Comparison of ENCODE assay signal across 8 mouse cellular contexts in genomic region chr12:28589090-28589868, GRCm38 (mm10). TPM values are rescaled to one million over a fixed set of nuclear protein-coding genes. Genes with fewer than 3 reads are reported as not detected.
DNase-seq lines count a peak whose midpoint lies in the region; ATAC-seq lines count a peak whose summit lies in the region.

No protein-coding gene starts in this region.

- intact Hi-C loops in heart, postnatal 10 days (cut with DNase I), result loop anchor here (1.0 to 5.0 kb wide), 3 partner anchors 110 to 1294 kb away; no protein-coding TSS in a partner anchor

- H3K4me1 ChIP-seq in forebrain, embryonic 14.5 days (ENCODE audit: control insufficient read depth, insufficient read depth, low read length), result peaks cover 5% of the 10 kb centered on the region
- H3K4me1 ChIP-seq in liver, embryonic 16.5 days (ENCODE audit: control insufficient read depth, low read depth, low read length), result no peaks in the 10 kb centered on the region
- peaks cover 35% of the 10 kb centered on the region for H3K4me1 ChIP-seq in neural tube, embryonic 15.5 days

- 9% methylated on average over 24 of the region's 24 CpGs for WGBS in forebrain, embryonic 14.5 days
- WGBS in large intestine, adult 2 months, result 9% methylated on average over 24 of the region's 24 CpGs
- 10% methylated on average over 24 of the region's 24 CpGs for WGBS in liver, embryonic 16.5 days (ENCODE audit: insufficient replicate concordance)
- 9% methylated on average over 24 of the region's 24 CpGs for WGBS in neural tube, embryonic 15.5 days

- H3K9ac ChIP-seq in forebrain, embryonic 14.5 days (ENCODE audit: low read length), result peak overlapping the region; percentile 67
- no peak overlapping the region for H3K9ac ChIP-seq in liver, embryonic 16.5 days (ENCODE audit: low read depth, low read length)
- peak overlapping the region; percentile 38 for H3K9ac ChIP-seq in neural tube, embryonic 15.5 days (replicated peaks)

- peak overlapping the region; percentile 39 for H3K4me3 ChIP-seq in forebrain, embryonic 14.5 days (ENCODE audit: low read depth, low read length)
- peak overlapping the region; percentile 36; the same call in 1 of the 2 replicates for H3K4me3 ChIP-seq in liver, embryonic 16.5 days (ENCODE audit: low read depth, low read length)
- H3K4me3 ChIP-seq in neural tube, embryonic 15.5 days (replicated peaks), result peak overlapping the region; percentile 38

- no peaks in the 10 kb centered on the region for H3K9me3 ChIP-seq in forebrain, embryonic 14.5 days (replicated peaks; ENCODE audit: control insufficient read depth, low read length)
- H3K9me3 ChIP-seq in liver, embryonic 16.5 days (replicated peaks; ENCODE audit: control insufficient read depth, low read length), result no peaks in the 10 kb centered on the region
- H3K9me3 ChIP-seq in neural tube, embryonic 15.5 days (replicated peaks), result no peaks in the 10 kb centered on the region

- no peaks in the 10 kb centered on the region; the same call in 1 of the 2 replicates for H3K27me3 ChIP-seq in forebrain, embryonic 14.5 days (replicated peaks; ENCODE audit: control insufficient read depth, insufficient read depth, low read length)
- H3K27me3 ChIP-seq in liver, embryonic 16.5 days (ENCODE audit: control insufficient read depth, insufficient read depth, low read depth, low read length), result no peaks in the 10 kb centered on the region; the same call in 1 of the 2 replicates
- H3K27me3 ChIP-seq in neural tube, embryonic 15.5 days (replicated peaks), result no peaks in the 10 kb centered on the region

- H3K4me2 ChIP-seq in forebrain, embryonic 14.5 days (ENCODE audit: low read length), result peak overlapping the region; percentile 69
- H3K4me2 ChIP-seq in liver, embryonic 16.5 days (ENCODE audit: low read depth, low read length), result peak overlapping the region; percentile 51
- H3K4me2 ChIP-seq in neural tube, embryonic 15.5 days, result peak overlapping the region; percentile 61

- ATAC-seq in forebrain, embryonic 14.5 days, result peak; percentile 92
- peak; percentile 78 for ATAC-seq in liver, embryonic 16.5 days (ENCODE audit: low read depth)
- ATAC-seq in neural tube, embryonic 15.5 days (ENCODE audit: low FRiP score), result peak; percentile 93

- peak overlapping the region; percentile 46; the same call in 1 of the 2 replicates for H3K27ac ChIP-seq in forebrain, embryonic 14.5 days (ENCODE audit: low read depth, low read length)
- H3K27ac ChIP-seq in liver, embryonic 16.5 days (ENCODE audit: low read length), result no peak overlapping the region
- peak overlapping the region; percentile 63 for H3K27ac ChIP-seq in neural tube, embryonic 15.5 days (replicated peaks)

- peak; percentile 85 for DNase-seq in ES-CJ7 (ENCODE audit: low read depth, low spot score)
- peak; percentile 50 for DNase-seq in c-Kit-positive CD71-positive TER-119-positive erythroid progenitor cells, embryonic 14.5 days (ENCODE audit: low spot score)
- DNase-seq in forebrain, embryonic 14.5 days (ENCODE audit: low spot score), result peak; percentile 93
- peak; percentile 89 to 91 for DNase-seq in heart, postnatal 10 days
- peak; percentile 25 for DNase-seq in large intestine, adult 2 months (ENCODE audit: low read depth, low spot score)
- DNase-seq in testis, postnatal 10 days (ENCODE audit: low spot score), result peak; percentile 87

- H3K36me3 ChIP-seq in forebrain, embryonic 14.5 days (ENCODE audit: control insufficient read depth, insufficient read depth, low read length), result no peaks in the 10 kb centered on the region
- no peaks in the 10 kb centered on the region for H3K36me3 ChIP-seq in liver, embryonic 16.5 days (ENCODE audit: control insufficient read depth, insufficient read depth)
- no peaks in the 10 kb centered on the region for H3K36me3 ChIP-seq in neural tube, embryonic 15.5 days

RNA-seq across cellular contexts. Expression of gene Allc, which starts 7.0 kb away (rescaled TPM):
- not detected in 2 replicates for polyA plus RNA-seq in forebrain, embryonic 14.5 days (2014; fragmentation: Nextera tagmentation; extraction: Ambion mirVana)
- total RNA-seq in heart, postnatal 10 days (2021), result not detected
- not detected in 2 replicates for polyA plus RNA-seq in large intestine, adult 2 months (2012; rRNA removed)
- not detected in 2 replicates for polyA plus RNA-seq in liver, embryonic 16.5 days (2015; fragmentation: Nextera tagmentation; extraction: Ambion mirVana)
- 0.14 TPM in 1 of 2 replicates, not detected in the other for polyA plus RNA-seq in neural tube, embryonic 15.5 days (2015; fragmentation: Nextera tagmentation; extraction: Ambion mirVana)

RNA-seq across cellular contexts. Expression of gene Colec11, which starts 33.9 kb away (rescaled TPM):
- 0.33 and 0.56 TPM in 2 replicates for polyA plus RNA-seq in forebrain, embryonic 14.5 days (2014; fragmentation: Nextera tagmentation; extraction: Ambion mirVana)
- 10 to 100 TPM; 27.3 to 31.6 TPM for total RNA-seq in heart, postnatal 10 days (2021)
- polyA plus RNA-seq in large intestine, adult 2 months (2012; rRNA removed), result 0.21 and 0.34 TPM in 2 replicates
- 15.8 and 17.6 TPM in 2 replicates for polyA plus RNA-seq in liver, embryonic 16.5 days (2015; fragmentation: Nextera tagmentation; extraction: Ambion mirVana)
- 1.1 and 1.4 TPM in 2 replicates for polyA plus RNA-seq in neural tube, embryonic 15.5 days (2015; fragmentation: Nextera tagmentation; extraction: Ambion mirVana)

RNA-seq across cellular contexts. Expression of gene Dcdc2c, which starts 37.1 kb away (rescaled TPM):
- not detected in 2 replicates for polyA plus RNA-seq in forebrain, embryonic 14.5 days (2014; fragmentation: Nextera tagmentation; extraction: Ambion mirVana)
- total RNA-seq in heart, postnatal 10 days (2021), result under 1 TPM; 0.29 to 0.30 TPM
- not detected in 2 replicates for polyA plus RNA-seq in large intestine, adult 2 months (2012; rRNA removed)
- not detected in 2 replicates for polyA plus RNA-seq in liver, embryonic 16.5 days (2015; fragmentation: Nextera tagmentation; extraction: Ambion mirVana)
- 0.10 TPM in 1 of 2 replicates, not detected in the other for polyA plus RNA-seq in neural tube, embryonic 15.5 days (2015; fragmentation: Nextera tagmentation; extraction: Ambion mirVana)

RNA-seq across cellular contexts. Expression of gene Rps7, which starts 46.5 kb away (rescaled TPM):
- 690 and 790 TPM in 2 replicates for polyA plus RNA-seq in forebrain, embryonic 14.5 days (2014; fragmentation: Nextera tagmentation; extraction: Ambion mirVana)
- 100 to 1,000 TPM; 378 to 389 TPM for total RNA-seq in heart, postnatal 10 days (2021)
- polyA plus RNA-seq in large intestine, adult 2 months (2012; rRNA removed), result 244 and 280 TPM in 2 replicates
- polyA plus RNA-seq in liver, embryonic 16.5 days (2015; fragmentation: Nextera tagmentation; extraction: Ambion mirVana), result 287 and 343 TPM in 2 replicates
- 417 and 491 TPM in 2 replicates for polyA plus RNA-seq in neural tube, embryonic 15.5 days (2015; fragmentation: Nextera tagmentation; extraction: Ambion mirVana)

Comparison
In these comparisons a context has a peak if more than half of its experiments do, and no peak if none do; other contexts are left out.
1. DNase-seq: peak in every context shown above with its lines; median percentile 93 in forebrain, embryonic 14.5 days; 90 in heart, postnatal 10 days; 87 in testis, postnatal 10 days; 85 in ES-CJ7; 50 in c-Kit-positive CD71-positive TER-119-positive erythroid progenitor cells, embryonic 14.5 days; 25 in large intestine, adult 2 months.